Mouse (Mus musculus) stomach, postnatal 0 days (tissue): Measurements from ENCODE around the gene Pex16. TPM values are rescaled to one million over a fixed set of nuclear protein-coding genes. Genes with fewer than 3 reads are reported as not detected.

ENCODE experiments used
- ATAC-seq: fragments of 200-750 bp; cut with Nextera tagmentation; 2 replicates; pipeline ENCODE4 v1.8.0; 2017; ENCODE audit not compliant: low FRiP score, low TSS enrichment
- DNase-seq: peaks from one replicate; pipeline ENCODE4 v3.0.0-alpha.2; 2016; ENCODE audit warnings: low spot score
- H3K27ac ChIP-seq: fragments of 300-500 bp; sonication (generic); replicated peaks from 2 replicates; pipeline ENCODE4 v1.5.1; 2014; ENCODE audit warnings: mild to moderate bottlenecking, control low read depth
- H3K27me3 ChIP-seq: fragments of 300-500 bp; sonication (generic); 2 replicates; pipeline ENCODE4 v1.6.1; 2014; ENCODE audit warnings: low read length; ENCODE audit not compliant: control insufficient read depth, insufficient read depth
- H3K36me3 ChIP-seq: fragments of 300-500 bp; sonication (generic); 2 replicates; pipeline ENCODE4 v1.6.1; 2014; ENCODE audit warnings: low read length, mixed read lengths; ENCODE audit not compliant: control insufficient read depth, insufficient read depth
- H3K4me1 ChIP-seq: fragments of 300-500 bp; sonication (generic); replicated peaks from 2 replicates; pipeline ENCODE4 v1.6.1; 2014; ENCODE audit warnings: antibody characterized with exemption; ENCODE audit not compliant: control insufficient read depth, insufficient read depth
- H3K4me2 ChIP-seq: fragments of 300-500 bp; sonication (generic); replicated peaks from 2 replicates; pipeline ENCODE4 v1.6.1; 2014; ENCODE audit warnings: low read depth, mild to moderate bottlenecking, control low read depth, moderate library complexity
- H3K4me3 ChIP-seq: fragments of 300-500 bp; sonication (generic); 2 replicates; pipeline ENCODE4 v1.5.1; 2014; ENCODE audit warnings: low read depth, low read length, control low read depth
- H3K9ac ChIP-seq: fragments of 300-500 bp; sonication (generic); 2 replicates; pipeline ENCODE4 v1.6.1; 2014; ENCODE audit warnings: mild to moderate bottlenecking, low read length, control low read depth, mixed read lengths
- H3K9me3 ChIP-seq: fragments of 300-500 bp; sonication (generic); 2 replicates; pipeline ENCODE4 v1.6.1; 2016; ENCODE audit warnings: low read length; ENCODE audit not compliant: control insufficient read depth
- CTCF ChIP-seq: IDR thresholded peaks from 2 replicates; pipeline ENCODE4 v1.5.1; 2016; ENCODE audit warnings: antibody characterized with exemption, low read depth, mild to moderate bottlenecking, moderate library complexity
- EP300 ChIP-seq: optimal IDR thresholded peaks from 2 replicates; pipeline ENCODE3; 2016; ENCODE audit warnings: antibody characterized with exemption
- WGBS: fragments of 180-500 bp; shearing (Covaris S2); extraction: QIAGEN DNeasy Blood & Tissue Kit; methylation state at CpG from one replicate; pipeline ENCODE4 v1.1.7; 2014; 5-methylcytosine and 5-hydroxymethylcytosine counted together
- polyA plus RNA-seq: library from polyadenylated mRNA; unstranded; fragments of >200 nt; fragmentation: Nextera tagmentation; extraction: Ambion mirVana; gene quantifications from 2 replicates; pipeline ENCODE4 v1.2.1, GENCODE M21; 2015

Pex16 gene
- 33.5 and 38.3 TPM in 2 replicates for polyA plus RNA-seq

DNA sequence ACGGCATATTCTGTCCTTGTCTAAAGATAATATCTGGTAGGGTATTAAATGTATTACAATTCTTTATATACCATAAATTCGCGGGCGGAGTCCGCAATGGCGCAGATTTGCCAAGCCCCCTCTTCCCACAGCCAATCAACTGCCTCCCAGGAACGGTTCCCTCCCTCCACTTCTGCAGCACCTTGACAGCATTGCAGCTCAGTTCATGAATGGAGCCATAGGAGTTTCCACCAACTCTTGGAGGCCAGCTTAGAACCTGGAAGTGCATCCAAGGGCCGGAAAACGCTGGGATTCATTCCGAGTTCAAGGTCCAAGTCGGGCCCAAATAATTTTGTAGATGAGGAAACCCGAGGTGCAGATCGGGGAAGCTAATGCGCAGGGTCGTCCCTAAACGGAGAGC is at the start of gene Pex16, which contains the start of gene Large2:
Gene Pex16, plus strand, starts transcription at position 163 of the 400 bp plus-strand sequence.
Gene Large2, minus strand, starts transcription at position 356 of the 400 bp plus-strand sequence.
- TF ChIP-seq CTCF = no peak
- TF ChIP-seq EP300 = no peak

GRCm38 (mm10) chr2:92325676-92326075 is 48.8 kb upstream of the Pex16 start:
- H3K4me1 ChIP-seq = no peaks in the 10 kb centered on the region
- H3K36me3 ChIP-seq = peaks cover 6% of the 10 kb centered on the region; the same call in 1 of the 2 replicates
- no peak overlapping the region for H3K9ac ChIP-seq
- no peak overlapping the region for H3K4me3 ChIP-seq
- 72% methylated on average over 7 of the region's 7 CpGs for WGBS
- ATAC-seq (no peak), DNase-seq (no peak)
- TF ChIP-seq EP300 (no peak), CTCF (no peak)
- H3K27me3 ChIP-seq = no peaks in the 10 kb centered on the region
- H3K27ac ChIP-seq = no peak overlapping the region
- H3K4me2 ChIP-seq = no peak overlapping the region
- no peaks in the 10 kb centered on the region for H3K9me3 ChIP-seq

More for the DNA sequence above, at the start of gene Pex16, which contains the start of gene Large2:
- H3K9ac ChIP-seq = peak within 1 kb of the TSS; percentile 79
- ATAC-seq (no peak), DNase-seq (peak; percentile 47)
- H3K27me3 ChIP-seq = no peaks in the 10 kb centered on the region
- peak within 1 kb of the TSS; percentile 88 for H3K4me2 ChIP-seq
- H3K4me1 ChIP-seq = peaks cover 6% of the 10 kb centered on the region; the same call in 1 of the 2 replicates
- 2% methylated on average over 16 of the region's 16 CpGs for whole genome bisulfite sequencing
- peaks cover 13% of the 10 kb centered on the region; the same call in 1 of the 2 replicates for H3K36me3 ChIP-seq
- H3K9me3 ChIP-seq = no peaks in the 10 kb centered on the region
- H3K27ac ChIP-seq = peak within 1 kb of the TSS; percentile 94
- peak within 1 kb of the TSS; percentile 74 for H3K4me3 ChIP-seq

- Histone ChIP-seq H3K36me3 (peaks cover 6% of the 10 kb centered on the region; the same call in 1 of the 2 replicates), H3K27me3 (no peaks in the 10 kb centered on the region), H3K9me3 (no peaks in the 10 kb centered on the region), H3K9ac (no peak overlapping the region), H3K4me2 (no peak overlapping the region), H3K4me3 (no peak overlapping the region), H3K27ac (no peak overlapping the region), H3K4me1 (no peaks in the 10 kb centered on the region)
- TF ChIP-seq CTCF (no peak), EP300 (no peak)
- DNase-seq = no peak
- 67% methylated on average over 1 of the region's 1 CpGs for WGBS
- ATAC-seq = no peak
These were observed 48.3 kb upstream of the Pex16 start for GRCm38 (mm10) chr2:92326221-92326620.

DNA sequence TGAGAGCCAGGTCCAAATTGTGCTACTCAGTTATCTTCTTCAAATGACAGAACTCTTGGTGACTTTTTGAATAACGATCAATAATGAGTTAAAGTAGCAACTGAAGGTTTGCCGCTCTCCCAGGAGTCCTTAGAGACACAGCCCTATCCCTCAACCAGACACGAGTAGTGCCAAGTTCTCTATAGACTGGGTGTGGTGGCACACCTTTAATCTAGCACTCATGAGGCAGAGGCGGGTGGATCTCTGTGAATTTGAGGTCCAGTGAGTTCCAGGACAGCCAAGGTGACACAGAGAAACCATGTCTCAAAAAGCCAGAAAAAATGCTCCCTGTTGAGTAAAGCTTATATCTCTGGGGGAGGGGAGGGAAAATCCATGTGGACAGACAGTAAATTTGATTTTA is 46.9 kb upstream of the Pex16 start:
- no peak overlapping the region for H3K4me3 ChIP-seq
- no peak overlapping the region for H3K4me2 ChIP-seq
- H3K27me3 ChIP-seq = no peaks in the 10 kb centered on the region
- ATAC-seq (no peak), DNase-seq (no peak)
- peaks cover 2% of the 10 kb centered on the region for H3K36me3 ChIP-seq
- no peak overlapping the region for H3K27ac ChIP-seq
- H3K9me3 ChIP-seq = no peaks in the 10 kb centered on the region
- TF ChIP-seq CTCF = no peak
- no peak for TF ChIP-seq EP300
- no peak overlapping the region for H3K9ac ChIP-seq
- 88% methylated on average over 4 of the region's 4 CpGs for WGBS
- H3K4me1 ChIP-seq = no peaks in the 10 kb centered on the region

DNA sequence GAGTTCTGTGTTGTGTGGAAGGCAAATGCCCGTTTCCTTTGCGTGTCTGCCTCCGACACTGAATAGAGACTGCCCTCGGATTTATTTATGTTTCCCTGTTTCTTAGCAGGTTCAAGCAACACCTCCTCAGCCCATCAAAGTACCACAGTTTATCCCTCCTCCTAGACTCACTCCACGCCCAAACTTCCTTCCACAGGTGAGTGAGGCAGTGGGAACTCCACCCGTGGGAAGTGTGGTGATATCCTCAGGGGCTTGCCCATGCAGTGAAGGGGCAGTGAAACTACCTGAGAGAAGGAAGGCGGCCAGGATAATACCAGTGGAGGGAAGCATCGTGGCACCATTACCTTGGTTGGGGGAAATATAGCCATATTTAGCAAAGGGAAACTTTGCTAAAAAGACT is 46.3 kb upstream of the Pex16 start:
- 88% methylated on average over 8 of the region's 8 CpGs for WGBS
- H3K36me3 ChIP-seq = peaks cover 2% of the 10 kb centered on the region

DNA sequence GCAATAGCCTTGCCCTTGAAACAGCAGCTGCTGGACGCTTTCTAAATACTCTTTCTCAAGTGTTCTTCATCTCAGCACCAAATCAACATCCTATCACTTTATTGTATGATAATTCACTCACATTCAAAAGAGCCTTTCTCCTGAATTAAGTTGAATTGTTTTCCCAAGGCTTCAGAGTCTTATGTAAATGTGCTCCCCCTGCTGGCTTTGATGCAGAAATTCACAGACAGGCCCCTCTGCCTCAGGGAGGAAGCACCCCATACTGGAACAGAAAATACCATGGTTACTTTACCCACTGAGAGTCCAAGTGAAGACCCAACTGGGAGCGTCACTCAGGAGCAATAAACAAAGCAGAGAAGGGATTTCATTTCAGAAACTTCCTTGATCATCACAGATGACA is 43.6 kb upstream of the Pex16 start:
- no peak for ATAC-seq
- WGBS = 53% methylated on average over 2 of the region's 2 CpGs
- no peak overlapping the region for H3K27ac ChIP-seq
- H3K27me3 ChIP-seq = no peaks in the 10 kb centered on the region
- H3K9ac ChIP-seq = no peak overlapping the region
- peak; percentile 77 for TF ChIP-seq CTCF
- TF ChIP-seq EP300 = no peak
- H3K9me3 ChIP-seq = no peaks in the 10 kb centered on the region
- no peak overlapping the region for H3K4me3 ChIP-seq
- H3K4me1 ChIP-seq = no peaks in the 10 kb centered on the region
- H3K4me2 ChIP-seq = no peak overlapping the region
- peaks cover 2% of the 10 kb centered on the region for H3K36me3 ChIP-seq
- DNase-seq = peak; percentile 26

More for the DNA sequence above, 46.3 kb upstream of the Pex16 start:
- no peak for TF ChIP-seq EP300
- TF ChIP-seq CTCF = no peak
- ATAC-seq (no peak), DNase-seq (no peak)
- no peak overlapping the region for H3K9ac ChIP-seq
- H3K9me3 ChIP-seq = no peaks in the 10 kb centered on the region
- H3K4me3 ChIP-seq = no peak overlapping the region
- H3K4me2 ChIP-seq = no peak overlapping the region
- no peak overlapping the region for H3K27ac ChIP-seq
- H3K4me1 ChIP-seq = no peaks in the 10 kb centered on the region
- H3K27me3 ChIP-seq = no peaks in the 10 kb centered on the region
